Mouse (Mus musculus): ENCODE measurements around the gene Nectin4. TPM values are rescaled to one million over a fixed set of nuclear protein-coding genes. Genes with fewer than 3 reads are reported as not detected.

Gene Nectin4
- total RNA-seq (2023) = 0.57 to 0.72 TPM (median 0.69 TPM) in 4 replicates

DNA sequence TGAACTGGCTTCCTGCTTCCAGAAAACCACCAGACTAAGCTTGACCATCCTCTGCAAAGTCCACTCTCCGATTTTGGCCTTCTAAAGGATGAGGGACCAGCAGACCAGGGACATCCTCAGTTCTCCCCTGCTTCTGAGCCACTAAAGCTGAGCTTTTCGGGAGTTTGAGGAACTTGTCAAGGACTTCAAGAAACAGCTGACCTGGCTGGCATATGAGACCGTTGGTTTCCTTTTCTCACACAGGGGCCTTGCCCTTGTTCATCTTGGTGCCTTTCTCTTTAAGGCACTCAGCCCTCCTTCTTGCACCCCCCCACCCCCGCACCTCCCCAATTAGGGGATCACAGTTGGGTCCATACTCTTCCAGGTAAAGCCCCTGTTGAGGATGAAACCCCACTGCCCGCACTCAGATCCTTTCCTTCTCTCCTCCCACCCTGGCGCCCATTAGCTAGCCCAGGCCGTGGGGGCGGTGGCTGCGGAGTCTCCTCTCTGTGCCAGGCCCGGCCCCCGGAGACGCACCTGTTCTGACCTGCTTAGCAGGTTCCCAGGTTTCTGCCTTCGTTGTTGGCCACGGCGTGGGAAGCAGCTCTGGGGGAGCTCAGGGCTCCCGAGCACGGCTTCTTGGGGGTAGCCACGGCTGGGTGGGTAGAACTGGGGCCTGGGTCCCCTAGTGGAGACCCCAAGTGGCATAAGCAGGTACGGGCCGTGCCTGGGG is at the start of gene Nectin4:
Gene Nectin4, plus strand, starts transcription at position 255 of the 712 bp plus-strand sequence.

GRCm38 (mm10) chr1:171328839-171329432 is 41.0 kb upstream of the Nectin4 start, which contains the start of gene Dedd:
Gene Dedd, plus strand, starts transcription at chr1:171329145.

GRCm38 (mm10) chr1:171345225-171346094 is 24.4 kb upstream of the Nectin4 start, which contains the start of the genes Nit1 and Pfdn2:
Gene Nit1, minus strand, starts transcription at chr1:171345646.
Gene Pfdn2, plus strand, starts transcription at chr1:171345670.

GRCm38 (mm10) chr1:171360656-171361055 is 9.2 kb upstream of the Nectin4 start, which contains the start of gene Klhdc9:
Gene Klhdc9, minus strand, starts transcription at chr1:171360798.

GRCm38 (mm10) chr1:171388376-171389102 is 18.6 kb downstream of the Nectin4 start, which contains the start of gene Arhgap30:
Gene Arhgap30, plus strand, starts transcription at chr1:171388954.

GRCm38 (mm10) chr1:171410947-171411484 is 41.1 kb downstream of the Nectin4 start, which contains the start of gene Usf1:
Gene Usf1, plus strand, starts transcription at chr1:171411313.

DNA sequence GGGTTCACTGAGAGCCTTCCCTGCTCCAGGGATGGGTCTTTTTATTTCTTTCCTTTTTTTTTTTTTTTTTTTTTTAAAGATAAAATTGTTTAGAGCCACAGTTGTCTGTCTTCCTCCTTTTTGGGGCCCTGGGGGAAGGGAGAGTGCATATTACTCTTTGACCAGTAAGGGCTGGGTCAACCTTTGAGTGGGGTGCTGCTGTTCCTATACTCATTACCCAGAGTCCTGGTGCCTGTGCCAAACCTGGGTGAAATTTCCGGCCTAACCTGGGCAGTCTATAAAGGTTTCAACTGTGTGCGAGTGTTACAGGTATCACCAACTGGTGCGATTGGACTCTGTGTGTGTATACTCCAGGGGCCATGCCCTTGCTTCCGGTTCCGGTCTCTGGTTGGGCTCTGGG is 48.8 kb downstream of the Nectin4 start, which contains the start of gene Tstd1:
Gene Tstd1, plus strand, starts transcription at position 213 of the 400 bp plus-strand sequence.

DNA sequence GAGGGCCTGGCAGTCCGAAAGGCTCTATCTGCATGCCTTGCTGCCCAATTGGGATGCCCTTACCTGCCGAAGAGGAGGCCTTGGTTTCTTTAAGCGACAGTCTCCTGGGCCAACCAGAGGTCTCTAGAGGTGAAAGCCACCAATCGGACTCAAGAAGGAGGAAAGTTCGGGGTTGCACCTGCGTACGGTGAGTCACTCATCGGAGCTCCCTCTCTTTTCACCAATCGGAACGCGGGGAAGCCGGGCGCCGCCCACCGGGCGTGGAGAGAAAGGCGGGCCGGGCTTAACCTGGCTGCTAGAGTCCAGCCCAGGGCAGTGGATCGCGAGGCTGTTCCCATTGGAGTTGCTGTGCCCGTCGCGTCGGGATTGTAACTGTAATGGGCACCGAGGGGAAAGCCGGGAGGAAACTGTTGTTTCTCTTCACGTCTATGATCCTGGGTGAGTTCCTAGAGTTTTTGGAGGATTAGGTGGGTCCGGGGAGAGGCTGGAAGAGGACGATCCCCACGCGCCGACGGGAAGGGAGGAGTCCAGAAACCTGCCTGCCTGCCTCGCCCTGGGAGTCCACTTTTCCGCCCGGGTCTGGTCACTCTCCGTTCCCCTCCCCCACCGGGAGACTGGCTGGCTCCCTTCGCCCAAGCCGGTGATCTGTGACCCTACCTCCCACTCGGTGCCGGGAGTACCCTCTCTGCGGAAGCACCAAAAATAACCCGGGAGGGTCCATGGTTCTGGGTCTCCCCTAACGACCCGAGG is 67.5 kb downstream of the Nectin4 start, which contains the start of gene F11r:
Gene F11r, plus strand, starts transcription at position 272 of the 750 bp plus-strand sequence.

Other genes starting within 250 kb of the Nectin4 start
- gene Sdhc, start 219.5 kb upstream of the Nectin4 start, total RNA-seq (2023) = 82.0 to 92.2 TPM (median 86.4 TPM) in 4 replicates
- gene Mpz, start 219.4 kb upstream of the Nectin4 start, total RNA-seq (2023) = not detected in 4 replicates
- gene Pcp4l1, start 173.8 kb upstream of the Nectin4 start, total RNA-seq (2023) = not detected in 4 replicates
- not detected in 4 replicates for gene Nr1i3, start 156.1 kb upstream of the Nectin4 start, total RNA-seq (2023)
- 17.1 to 22.3 TPM (median 20.0 TPM) in 4 replicates for gene Tomm40l, start 147.6 kb upstream of the Nectin4 start, total RNA-seq (2023)
- not detected in 4 replicates for gene Apoa2, start 145.0 kb upstream of the Nectin4 start, total RNA-seq (2023)
- gene Fcer1g, start 135.7 kb upstream of the Nectin4 start, total RNA-seq (2023) = 5.7 to 11.4 TPM (median 6.5 TPM) in 4 replicates
- not detected in 4 replicates for gene Adamts4, start 119.7 kb upstream of the Nectin4 start, total RNA-seq (2023)
- 116 to 133 TPM (median 123 TPM) in 4 replicates for gene Ndufs2, start 118.7 kb upstream of the Nectin4 start, total RNA-seq (2023)
- gene B4galt3, start 99.8 kb upstream of the Nectin4 start, total RNA-seq (2023) = 89.9 to 109 TPM (median 92.4 TPM) in 4 replicates
- 51.0 to 68.6 TPM (median 65.6 TPM) in 4 replicates for gene Ppox, start 88.9 kb upstream of the Nectin4 start, total RNA-seq (2023)
- gene Usp21, start 82.1 kb upstream of the Nectin4 start, total RNA-seq (2023) = 40.8 to 49.7 TPM (median 48.4 TPM) in 4 replicates
- 38.2 to 46.0 TPM (median 43.9 TPM) in 4 replicates for gene Ufc1, start 75.1 kb upstream of the Nectin4 start, total RNA-seq (2023)
- gene Dedd, start 41.0 kb upstream of the Nectin4 start, total RNA-seq (2023) = 32.7 to 39.6 TPM (median 35.9 TPM) in 4 replicates
- gene Nit1, start 24.5 kb upstream of the Nectin4 start, total RNA-seq (2023) = 23.9 to 28.3 TPM (median 26.2 TPM) in 4 replicates
- gene Pfdn2, start 24.4 kb upstream of the Nectin4 start, total RNA-seq (2023) = 66.0 to 73.1 TPM (median 70.7 TPM) in 4 replicates
- gene Klhdc9, start 9.3 kb upstream of the Nectin4 start, total RNA-seq (2023) = 0.47 to 0.63 TPM (median 0.48 TPM) in 3 of 4 replicates, not detected in the other
- 292 to 309 TPM (median 301 TPM) in 4 replicates for gene Arhgap30, start 18.9 kb downstream of the Nectin4 start, total RNA-seq (2023)
- gene Usf1, start 41.2 kb downstream of the Nectin4 start, total RNA-seq (2023) = 154 to 209 TPM (median 182 TPM) in 4 replicates
- gene Tstd1, start 48.8 kb downstream of the Nectin4 start, total RNA-seq (2023) = 11.1 to 12.0 TPM (median 11.6 TPM) in 4 replicates
- gene F11r, start 67.4 kb downstream of the Nectin4 start, total RNA-seq (2023) = 0.55 to 2.1 TPM (median 0.92 TPM) in 4 replicates
- gene Alyref2, start 133.4 kb downstream of the Nectin4 start, total RNA-seq (2023) = 10.0 to 11.2 TPM (median 10.6 TPM) in 4 replicates
- 0.50 to 0.89 TPM in 2 of 4 replicates, not detected in the others for gene Itln1, start 165.2 kb downstream of the Nectin4 start, total RNA-seq (2023)
- 8.1 to 14.6 TPM (median 12.9 TPM) in 4 replicates for gene Cd244a, start 189.1 kb downstream of the Nectin4 start, total RNA-seq (2023)
- 113 to 120 TPM (median 117 TPM) in 4 replicates for gene Ly9, start 237.3 kb downstream of the Nectin4 start, total RNA-seq (2023)